Mouse (Mus musculus): ENCODE data around the gene Slc2a6. TPM values are rescaled to one million over a fixed set of nuclear protein-coding genes. Genes with fewer than 3 reads are reported as not detected.

Gene Slc2a6
- polyA plus RNA-seq, 2 experiments, result 0.12 to 0.20 TPM

GRCm38 (mm10) chr2:27071137-27071536, 43.3 kb upstream of the Slc2a6 start:
- no peak for ATAC-seq (ENCODE audit: insufficient read depth)

GRCm38 (mm10) chr2:27070247-27070813, 42.5 kb upstream of the Slc2a6 start:
- H3K36me3 ChIP-seq (replicated peaks; ENCODE audit: control insufficient read depth, insufficient read depth, low read depth), result no peaks in the 10 kb centered on the region
- H3K4me3 ChIP-seq (ENCODE audit: insufficient read depth in 1 of 2, low read depth in 2 of 2, low read length in 2 of 2), result no peak overlapping the region
- DNase-seq (ENCODE audit: low read depth in 3 of 3, low spot score in 3 of 3), result no peak
- no peak overlapping the region for H3K27ac ChIP-seq
- TF ChIP-seq EP300 (IDR thresholded peaks at IDR 0.05; ENCODE audit: low read depth) (no peak), CTCF (IDR thresholded peaks at IDR 0.05; ENCODE audit: low read depth) (no peak)
- no peaks in the 10 kb centered on the region for H3K4me1 ChIP-seq (replicated peaks; ENCODE audit: control insufficient read depth in 2 of 2, insufficient read depth in 2 of 2, low read length in 1 of 2)
- ATAC-seq (ENCODE audit: insufficient read depth), result no peak
- H3K9ac ChIP-seq (replicated peaks), result no peak overlapping the region
- no peaks in the 10 kb centered on the region for H3K9me3 ChIP-seq (ENCODE audit: control insufficient read depth, low read length)
- H3K27me3 ChIP-seq (ENCODE audit: control insufficient read depth, insufficient read depth, low read length), result no peaks in the 10 kb centered on the region
- no peak overlapping the region for H3K4me2 ChIP-seq (ENCODE audit: low read depth)
- WGBS (ENCODE audit: insufficient replicate concordance), result 34% methylated on average over 2 of the region's 2 CpGs

More at GRCm38 (mm10) chr2:27071137-27071536, 43.3 kb upstream of the Slc2a6 start:
- H3K9ac ChIP-seq (replicated peaks), result no peak overlapping the region
- no peaks in the 10 kb centered on the region for H3K4me1 ChIP-seq (replicated peaks; ENCODE audit: control insufficient read depth in 2 of 2, insufficient read depth in 2 of 2, low read length in 1 of 2)
- no peak overlapping the region for H3K4me3 ChIP-seq (ENCODE audit: insufficient read depth in 1 of 2, low read depth in 2 of 2, low read length in 2 of 2)
- no peak overlapping the region for H3K4me2 ChIP-seq (ENCODE audit: low read depth)
- TF ChIP-seq CTCF (IDR thresholded peaks at IDR 0.05; ENCODE audit: low read depth) (no peak), EP300 (IDR thresholded peaks at IDR 0.05; ENCODE audit: low read depth) (no peak)
- no peaks in the 10 kb centered on the region for H3K27me3 ChIP-seq (ENCODE audit: control insufficient read depth, insufficient read depth, low read length)
- no peak for DNase-seq (ENCODE audit: low read depth in 3 of 3, low spot score in 3 of 3)
- H3K9me3 ChIP-seq (ENCODE audit: control insufficient read depth, low read length), result no peaks in the 10 kb centered on the region
- WGBS (ENCODE audit: insufficient replicate concordance), result 13% methylated on average over 4 of the region's 4 CpGs
- no peak overlapping the region for H3K27ac ChIP-seq
- H3K36me3 ChIP-seq (replicated peaks; ENCODE audit: control insufficient read depth, insufficient read depth, low read depth), result no peaks in the 10 kb centered on the region

DNA sequence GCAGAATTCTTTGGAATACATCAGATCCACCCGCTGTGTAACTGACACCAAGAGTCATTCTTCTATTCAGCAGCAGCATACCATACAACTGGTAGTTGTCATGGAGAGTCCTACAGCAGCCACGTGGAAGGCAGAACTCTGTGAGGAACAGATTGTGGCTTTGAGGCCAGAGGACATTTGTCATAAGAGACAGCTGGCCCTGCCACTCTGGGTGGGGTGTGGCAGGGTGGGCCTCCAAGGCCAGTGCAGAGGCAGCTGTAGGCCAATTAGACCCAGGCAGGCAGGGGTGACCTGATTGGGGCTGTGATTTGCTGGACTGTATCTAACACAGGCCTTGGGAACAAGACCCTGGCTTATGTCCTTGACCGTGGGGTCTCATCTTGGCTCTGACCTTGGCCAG, 41.8 kb upstream of the Slc2a6 start:
- WGBS (ENCODE audit: insufficient replicate concordance), result 46% methylated on average over 3 of the region's 3 CpGs
- Histone ChIP-seq H3K4me2 (ENCODE audit: low read depth) (no peak overlapping the region), H3K9ac (replicated peaks) (no peak overlapping the region), H3K9me3 (ENCODE audit: control insufficient read depth, low read length) (no peaks in the 10 kb centered on the region), H3K36me3 (replicated peaks; ENCODE audit: control insufficient read depth, insufficient read depth, low read depth) (no peaks in the 10 kb centered on the region), H3K4me1 (replicated peaks; ENCODE audit: control insufficient read depth in 2 of 2, insufficient read depth in 2 of 2, low read length in 1 of 2) (no peaks in the 10 kb centered on the region), H3K27me3 (ENCODE audit: control insufficient read depth, insufficient read depth, low read length) (no peaks in the 10 kb centered on the region), H3K4me3 (ENCODE audit: insufficient read depth in 1 of 2, low read depth in 2 of 2, low read length in 2 of 2) (no peak overlapping the region), H3K27ac (no peak overlapping the region)
- TF ChIP-seq EP300 (IDR thresholded peaks at IDR 0.05; ENCODE audit: low read depth), result no peak
- no peak for TF ChIP-seq CTCF (IDR thresholded peaks at IDR 0.05; ENCODE audit: low read depth)
- no peak for DNase-seq (ENCODE audit: low read depth in 3 of 3, low spot score in 3 of 3)
- no peak for ATAC-seq (ENCODE audit: insufficient read depth)

- Histone ChIP-seq H3K9me3 (ENCODE audit: control insufficient read depth, low read length) (no peaks in the 10 kb centered on the region), H3K4me2 (ENCODE audit: low read depth) (no peak overlapping the region), H3K9ac (replicated peaks) (no peak overlapping the region), H3K4me1 (replicated peaks; ENCODE audit: control insufficient read depth in 2 of 2, insufficient read depth in 2 of 2, low read length in 1 of 2) (no peaks in the 10 kb centered on the region), H3K4me3 (ENCODE audit: insufficient read depth in 1 of 2, low read depth in 2 of 2, low read length in 2 of 2) (no peak overlapping the region), H3K36me3 (replicated peaks; ENCODE audit: control insufficient read depth, insufficient read depth, low read depth) (no peaks in the 10 kb centered on the region), H3K27ac (no peak overlapping the region), H3K27me3 (ENCODE audit: control insufficient read depth, insufficient read depth, low read length) (no peaks in the 10 kb centered on the region)
- no peak for DNase-seq (ENCODE audit: low read depth in 3 of 3, low spot score in 3 of 3)
- no peak for TF ChIP-seq EP300 (IDR thresholded peaks at IDR 0.05; ENCODE audit: low read depth)
- no peak for TF ChIP-seq CTCF (IDR thresholded peaks at IDR 0.05; ENCODE audit: low read depth)
- no peak for ATAC-seq (ENCODE audit: insufficient read depth)
- 56% methylated on average over 2 of the region's 2 CpGs for WGBS (ENCODE audit: insufficient replicate concordance)
These were observed 40.2 kb upstream of the Slc2a6 start for GRCm38 (mm10) chr2:27067996-27068395.

DNA sequence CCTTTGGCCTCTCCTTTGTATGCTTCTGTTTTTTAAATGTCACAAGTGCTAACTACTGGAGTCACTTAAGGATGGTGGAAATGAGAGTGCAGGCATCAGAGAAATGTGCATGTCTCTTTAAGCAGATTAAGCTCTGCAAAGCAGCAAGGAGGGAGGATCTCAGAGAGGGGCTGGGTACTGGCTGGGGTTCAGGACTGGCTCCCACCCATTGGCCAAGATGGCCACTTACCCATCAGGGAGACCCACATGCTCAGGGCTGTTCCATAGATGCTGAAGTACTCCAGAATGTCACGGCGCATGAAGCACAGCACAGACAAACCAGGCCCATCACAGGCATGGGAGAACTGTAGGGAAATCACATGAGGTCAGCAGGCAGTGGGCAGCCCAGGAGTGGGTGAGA, 39.3 kb upstream of the Slc2a6 start:
- DNase-seq (ENCODE audit: low read depth in 3 of 3, low spot score in 3 of 3) (no peak), ATAC-seq (ENCODE audit: insufficient read depth) (no peak)
- TF ChIP-seq CTCF (IDR thresholded peaks at IDR 0.05; ENCODE audit: low read depth), result no peak
- H3K9me3 ChIP-seq (ENCODE audit: control insufficient read depth, low read length), result no peaks in the 10 kb centered on the region
- H3K27ac ChIP-seq, result no peak overlapping the region
- H3K4me2 ChIP-seq (ENCODE audit: low read depth), result no peak overlapping the region
- no peaks in the 10 kb centered on the region for H3K27me3 ChIP-seq (ENCODE audit: control insufficient read depth, insufficient read depth, low read length)
- no peak overlapping the region for H3K4me3 ChIP-seq (ENCODE audit: insufficient read depth in 1 of 2, low read depth in 2 of 2, low read length in 2 of 2)
- no peak overlapping the region for H3K9ac ChIP-seq (replicated peaks)
- H3K4me1 ChIP-seq (replicated peaks; ENCODE audit: control insufficient read depth in 2 of 2, insufficient read depth in 2 of 2, low read length in 1 of 2), result peaks cover 0 to 2% of the 10 kb centered on the region in 2 experiments; a peak in 1 of 4 replicates
- WGBS (ENCODE audit: insufficient replicate concordance), result 78% methylated on average over 2 of the region's 2 CpGs
- no peaks in the 10 kb centered on the region for H3K36me3 ChIP-seq (replicated peaks; ENCODE audit: control insufficient read depth, insufficient read depth, low read depth)
